Mouse (Mus musculus) skeletal muscle tissue, adult 2 months (tissue): ENCODE data around the gene Cops9.

Experiments
- DNase-seq: peaks from one replicate; pipeline ENCODE4 v3.0.0-alpha.2; 2012; ENCODE audit warnings: low read depth, low spot score

Gene Cops9

DNA sequence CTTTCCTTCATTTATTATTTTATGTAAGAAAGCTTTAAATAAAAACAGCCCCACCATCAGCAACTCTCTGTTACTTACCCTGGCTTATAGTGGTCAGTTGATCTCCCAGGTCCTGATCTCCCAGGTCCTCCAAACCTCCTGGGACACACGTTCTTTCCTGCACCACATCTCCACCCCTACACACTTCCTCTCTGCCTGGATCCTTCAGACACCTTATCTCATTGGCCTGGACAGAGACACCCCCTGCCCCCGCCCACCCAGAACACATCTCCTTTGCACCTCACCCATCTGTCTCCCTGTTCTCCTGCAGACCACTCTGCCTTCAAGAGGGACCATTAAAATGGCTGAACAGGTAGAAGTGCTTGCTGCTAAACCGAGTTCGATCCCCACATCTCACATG, 5.2 kb upstream of the Cops9 start:
- no peak for DNase-seq

GRCm38 (mm10) chr1:92646601-92647000, 4.8 kb upstream of the Cops9 start:
- no peak for DNase-seq

- no peak for DNase-seq
Measured at GRCm38 (mm10) chr1:92646111-92646510, 4.3 kb upstream of the Cops9 start.

- DNase-seq: no peak
Measured at GRCm38 (mm10) chr1:92644916-92645315, 3.1 kb upstream of the Cops9 start.

GRCm38 (mm10) chr1:92643691-92644090, 1.9 kb upstream of the Cops9 start:
- no peak for DNase-seq

DNA sequence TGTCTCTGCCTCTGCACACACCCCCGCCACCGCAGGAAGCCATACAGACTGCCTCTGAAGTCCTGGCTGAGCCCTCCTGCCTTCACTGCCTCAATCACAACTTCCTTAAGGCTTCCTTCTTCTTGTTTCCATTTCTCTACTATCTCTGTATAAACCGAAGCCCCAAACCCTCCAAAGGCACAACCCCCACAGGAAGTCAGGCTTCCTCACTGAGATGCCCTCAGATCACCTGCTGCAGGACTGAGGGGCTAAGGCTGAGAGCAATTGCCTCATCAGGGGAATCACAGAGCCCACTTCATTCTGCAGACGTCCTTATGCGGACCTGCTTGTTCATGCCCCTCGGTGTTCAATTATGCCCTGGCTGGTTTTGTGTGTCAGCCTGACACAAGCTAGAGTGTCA, 1.4 kb downstream of the Cops9 start:
- no peak for DNase-seq

DNA sequence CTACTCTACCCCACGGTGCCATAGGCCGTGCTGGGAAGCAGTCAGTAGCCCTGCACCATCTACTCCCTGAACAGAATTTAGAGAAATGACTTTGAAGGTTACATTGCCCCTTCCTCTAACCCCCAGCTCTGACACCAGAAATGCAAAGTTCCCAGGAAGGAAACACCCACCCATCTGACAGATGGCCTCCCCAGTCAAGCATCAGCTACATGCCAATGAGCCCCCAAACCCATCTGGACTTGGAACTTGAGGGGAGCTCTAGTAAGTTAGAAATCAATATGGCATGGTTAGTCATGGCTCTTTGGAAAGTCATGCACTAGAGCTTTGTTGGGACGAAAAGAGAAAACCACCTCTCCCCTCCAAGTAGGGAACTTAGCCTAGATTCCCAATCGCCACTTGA, 3.0 kb downstream of the Cops9 start:
- no peak for DNase-seq

- no peak for DNase-seq
Measured at GRCm38 (mm10) chr1:92638181-92638580, 3.6 kb downstream of the Cops9 start.

GRCm38 (mm10) chr1:92637501-92638172, 4.1 kb downstream of the Cops9 start:
- no peak for DNase-seq

GRCm38 (mm10) chr1:92636676-92637075, 5.1 kb downstream of the Cops9 start:
- DNase-seq: no peak

- DNase-seq: no peak
Measured at GRCm38 (mm10) chr1:92636015-92636414, 5.8 kb downstream of the Cops9 start.

- DNase-seq: no peak
Measured at GRCm38 (mm10) chr1:92634976-92635599, 6.7 kb downstream of the Cops9 start.

DNA sequence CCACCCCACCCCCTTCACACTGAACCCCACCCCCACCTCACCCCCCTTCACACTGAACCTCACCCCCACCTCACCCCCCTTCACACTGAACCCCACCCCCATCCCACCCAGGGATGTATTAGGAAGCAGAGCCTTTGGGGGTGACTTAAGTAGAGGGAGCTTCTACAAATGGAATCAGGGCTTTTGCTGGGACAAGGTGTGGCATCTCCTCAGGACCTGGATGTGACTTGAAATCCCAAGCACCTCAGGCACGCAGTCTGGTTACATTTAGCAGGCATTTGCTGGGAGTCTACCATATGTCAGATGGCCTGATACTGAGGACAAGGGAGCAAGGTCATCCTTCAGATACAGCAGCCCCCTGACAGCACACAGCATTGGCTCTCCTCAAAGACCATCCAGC, 7.2 kb downstream of the Cops9 start:
- DNase-seq: no peak

- DNase-seq: no peak
Measured at GRCm38 (mm10) chr1:92633726-92634125, 8.1 kb downstream of the Cops9 start.

DNA sequence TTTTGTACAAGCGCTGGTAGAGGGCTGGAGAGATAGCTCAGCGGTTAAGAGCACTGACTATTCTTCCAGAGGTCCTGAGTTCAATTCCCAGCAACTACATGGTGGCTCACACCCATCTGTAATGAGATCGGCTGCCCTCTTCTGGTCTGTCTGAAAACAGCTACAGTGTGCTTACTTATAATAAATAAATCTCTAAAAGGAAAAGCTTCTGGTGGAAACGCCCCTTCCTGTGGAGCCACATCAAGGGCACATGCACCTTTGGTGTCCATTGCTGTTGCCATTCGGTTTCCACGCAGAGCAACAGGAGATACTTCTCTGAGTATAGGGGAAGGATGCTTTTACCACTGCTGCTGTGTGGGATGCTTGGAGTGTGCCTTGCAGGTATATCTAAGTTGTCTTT, 8.8 kb downstream of the Cops9 start:
- DNase-seq: no peak

- DNase-seq: no peak
Measured at GRCm38 (mm10) chr1:92632196-92632595, 9.6 kb downstream of the Cops9 start.

DNA sequence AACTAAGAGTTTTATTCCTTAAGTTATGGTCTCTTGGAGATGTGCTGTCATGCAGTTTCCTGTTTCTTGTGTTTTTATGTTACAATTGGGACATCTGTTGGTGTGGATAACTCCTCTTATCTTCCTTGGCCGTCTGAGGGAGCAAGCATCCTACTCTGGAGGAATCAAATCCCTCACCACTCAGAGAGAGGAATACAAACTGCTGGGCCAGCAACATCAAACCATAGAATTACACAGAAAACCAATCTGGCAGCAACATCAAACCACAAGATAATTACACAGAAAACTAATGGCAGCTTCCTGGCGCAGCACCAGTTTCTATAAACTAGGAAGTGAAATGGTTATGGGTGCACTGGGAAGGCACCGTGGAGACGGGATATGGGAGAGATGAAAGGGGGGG, 13.6 kb downstream of the Cops9 start:
- no peak for DNase-seq

GRCm38 (mm10) chr1:92618360-92618759, 23.4 kb downstream of the Cops9 start:
- no peak for DNase-seq

- DNase-seq: no peak
Measured at GRCm38 (mm10) chr1:92617488-92617887, 24.3 kb downstream of the Cops9 start, which contains the start of gene Olfr12. Gene Olfr12 (plus strand): TSS chr1:92617788.

DNA sequence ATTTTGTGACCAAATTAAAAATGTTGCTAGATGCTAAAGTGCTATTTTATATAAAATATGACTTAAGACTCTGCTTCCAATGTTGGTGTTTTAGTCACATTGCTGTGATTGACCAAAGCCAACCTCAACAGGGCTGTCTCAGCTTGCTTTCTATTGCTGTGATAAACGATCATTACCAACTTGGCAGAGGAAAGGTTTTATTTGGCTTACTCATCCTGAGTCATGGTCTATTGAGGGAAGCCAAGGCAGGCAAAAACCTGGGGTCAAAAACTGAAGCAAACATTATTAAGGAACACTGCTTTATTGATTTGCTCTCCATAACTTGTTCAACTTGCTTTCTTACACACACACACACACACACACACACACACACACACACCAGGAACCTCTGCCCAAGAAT, 25.7 kb downstream of the Cops9 start:
- no peak for DNase-seq

DNA sequence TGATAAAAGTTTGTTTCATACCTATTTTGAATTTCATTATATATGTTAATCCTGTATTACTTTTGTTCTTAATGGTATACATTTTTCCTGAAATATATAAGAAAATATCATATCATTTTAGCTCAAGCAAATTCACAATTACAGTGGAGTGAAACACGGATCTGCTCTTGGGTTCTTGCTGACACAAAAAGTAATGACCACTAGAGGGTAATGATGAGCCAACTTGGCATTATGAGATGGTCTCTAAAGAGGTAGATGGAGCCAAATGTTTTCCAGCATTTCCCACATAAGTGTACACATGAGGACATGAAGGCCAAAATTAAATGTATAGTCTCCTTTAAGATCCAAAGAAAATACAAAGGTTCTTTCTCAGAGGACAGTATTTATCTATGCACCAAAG, 27.3 kb downstream of the Cops9 start:
- no peak for DNase-seq

DNA sequence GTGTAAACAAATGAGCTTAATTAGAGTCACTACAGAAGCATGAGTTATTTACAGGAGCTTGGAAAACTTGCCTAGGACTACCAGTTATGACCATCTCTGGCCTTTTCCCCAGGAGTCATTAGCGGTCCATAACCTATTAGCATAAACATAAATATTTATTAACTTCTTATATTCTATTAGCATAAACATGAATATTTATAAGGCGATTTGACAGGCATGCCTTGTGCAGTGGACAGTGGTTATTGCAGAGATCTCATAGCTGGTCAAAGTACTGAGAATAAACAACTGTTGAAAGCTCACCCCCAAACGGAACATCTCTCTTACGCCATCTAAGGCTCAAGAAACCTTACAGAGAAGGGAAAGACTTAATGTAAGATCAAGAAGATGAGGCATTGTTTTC, 28.6 kb downstream of the Cops9 start:
- DNase-seq: no peak

DNA sequence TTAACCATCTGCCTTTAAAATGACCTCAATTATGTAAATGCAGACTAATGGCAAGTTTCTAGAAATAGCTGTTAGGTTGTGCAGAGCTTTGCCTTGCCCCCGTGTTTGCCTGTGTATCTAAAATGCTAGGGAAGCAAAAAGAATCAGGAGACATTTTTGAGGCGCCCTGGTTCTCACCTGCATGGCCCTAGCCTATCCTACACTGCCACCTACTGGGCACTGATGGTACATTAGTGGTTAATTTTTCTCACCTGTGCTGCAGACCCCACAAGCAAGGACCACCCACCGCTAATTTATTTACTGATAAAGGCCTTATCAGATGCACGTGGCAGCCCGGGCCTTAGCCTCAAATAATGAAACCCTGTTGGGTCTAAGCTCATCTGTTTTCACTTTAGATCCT, 30.8 kb downstream of the Cops9 start:
- peak; percentile 4 for DNase-seq

DNA sequence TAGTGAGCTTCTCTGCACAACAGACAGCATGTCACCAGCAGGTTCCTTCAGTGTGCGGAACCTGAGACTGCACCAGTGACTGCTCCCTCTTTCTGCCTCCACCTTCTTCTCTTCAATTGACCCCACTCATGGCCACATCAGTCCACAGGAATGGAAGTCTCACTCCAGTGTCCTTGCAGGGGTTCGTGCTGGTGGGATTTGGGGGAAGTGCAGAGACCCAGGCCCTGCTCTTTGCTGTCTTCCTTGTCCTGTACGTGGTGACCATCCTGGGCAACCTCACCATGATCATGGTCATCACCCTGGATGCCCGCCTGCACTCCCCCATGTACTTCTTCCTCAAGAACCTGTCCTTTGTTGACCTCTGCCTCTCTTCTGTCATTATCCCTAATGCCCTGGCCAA, 34.1 kb downstream of the Cops9 start:
- no peak for DNase-seq
